Mouse (Mus musculus) left cerebral cortex, adult 6 months (tissue): ENCODE results near the gene Plxnb3. TPM values are rescaled to one million over a fixed set of nuclear protein-coding genes. Genes with fewer than 3 reads are reported as not detected.

Source experiments
- long read RNA-seq, 2 experiments: library from polyadenylated mRNA; unstranded; transcript quantifications; one replicate each; pipeline ENCODE4 v2.0.0; 2019 to 2020
- polyA plus RNA-seq: library from polyadenylated mRNA; unstranded; fragments of <200 nt; fragmentation: Nextera tagmentation; gene quantifications from 2 replicates; pipeline ENCODE4 v1.2.3, GENCODE M21; 2021

The Plxnb3 gene
- 2.9 and 3.2 TPM in 2 replicates for polyA plus RNA-seq
- long read RNA-seq, experiment 1, partial matches to known transcripts, result 9 of 12 reads
- long read RNA-seq, experiment 1, other reads (novel, unspliced or antisense), result 3 of 12 reads
- long read RNA-seq, experiment 2, partial matches to known transcripts, result 3 of 3 reads
- long read RNA-seq, experiment 2, other reads (novel, unspliced or antisense), result 0 of 3 reads

DNA sequence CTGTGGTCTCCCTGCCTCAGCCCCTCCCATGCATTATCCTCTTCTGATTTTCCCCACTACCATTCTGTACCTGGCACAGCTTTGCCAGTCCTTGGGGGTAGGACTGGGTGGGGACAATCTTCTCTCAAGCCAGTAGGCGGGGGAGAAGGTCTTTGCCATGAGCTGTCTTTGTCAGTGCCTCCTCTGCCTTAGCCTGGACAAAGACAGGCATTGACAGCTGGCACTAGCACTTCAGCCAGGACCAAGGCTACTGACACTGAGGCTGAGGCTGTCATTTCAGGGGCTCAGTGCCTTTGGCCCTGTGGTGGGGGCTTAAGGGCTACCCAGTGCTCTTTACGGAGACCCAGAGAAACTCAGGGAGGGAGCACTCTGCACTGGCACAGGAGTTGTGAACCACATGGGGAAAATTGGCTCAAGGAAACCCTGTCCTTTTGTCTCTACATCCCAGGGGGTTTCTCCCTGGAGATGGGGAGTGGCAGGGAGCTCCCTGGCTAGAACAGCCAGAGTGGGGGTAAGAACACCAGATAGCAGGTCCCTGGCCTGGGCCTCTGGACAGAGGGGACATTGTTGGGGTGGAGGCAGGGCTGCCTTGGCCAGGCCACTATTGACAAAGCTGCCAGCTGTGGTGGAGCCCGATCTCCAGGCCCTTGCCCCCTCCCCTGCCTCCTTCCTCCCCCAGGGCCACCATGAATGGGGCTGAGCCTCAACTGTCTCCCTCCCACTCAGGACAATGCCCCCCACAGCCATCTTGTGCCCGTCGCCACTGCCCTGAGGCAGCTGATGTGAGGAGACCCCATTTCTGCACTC, at the start of gene Plxnb3:
Plxnb3 (plus strand) TSS at position 757 of the 807 bp plus-strand sequence.

GRCm38 (mm10) chrX:73716109-73716661, 40.7 kb upstream of the Plxnb3 start, which contains the start of the genes Bcap31 and Abcd1:
TSS of gene Bcap31 (minus strand) at chrX:73716175.
TSS of gene Abcd1 (plus strand) at chrX:73716597.

DNA sequence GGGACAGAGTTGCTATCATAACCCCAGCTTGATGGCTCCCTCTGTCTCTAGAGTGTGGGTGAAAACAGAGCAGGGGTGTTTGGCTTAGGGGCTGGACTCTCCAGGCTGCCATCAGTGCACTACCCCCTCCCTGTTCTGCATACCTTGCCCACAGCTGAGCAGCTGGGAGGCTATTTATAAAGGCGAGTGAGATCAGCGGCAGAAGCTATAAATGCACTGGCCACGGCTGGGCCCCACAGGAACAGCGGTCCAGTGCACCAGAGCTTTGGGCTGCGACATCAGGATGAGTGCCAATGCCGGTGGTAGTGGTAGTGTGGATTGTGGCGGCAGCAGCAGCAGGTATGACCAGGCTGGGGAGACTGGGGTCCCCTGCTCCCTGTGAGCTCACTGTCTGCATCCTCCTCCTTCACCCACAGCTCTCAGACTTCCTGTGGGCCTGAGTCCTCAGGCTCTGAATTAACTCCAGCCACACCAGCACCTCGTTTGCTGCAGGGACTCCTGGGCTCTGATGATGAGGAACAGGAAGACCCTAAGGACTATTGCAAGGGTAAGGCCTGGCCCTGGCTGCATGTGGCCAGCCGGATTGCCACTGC, 17.4 kb downstream of the Plxnb3 start, which contains the start of gene Srpk3:
Srpk3 (plus strand) TSS at position 238 of the 593 bp plus-strand sequence.

GRCm38 (mm10) chrX:73786364-73787224, 29.7 kb downstream of the Plxnb3 start, which contains the start of the genes Idh3g and Ssr4:
TSS of gene Idh3g (minus strand) at chrX:73786897.
TSS of gene Ssr4 (plus strand) at chrX:73787028.

Other genes with a start within 250 kb of the Plxnb3 start
- 0.13 and 0.20 TPM in 2 replicates for gene Dusp9, start 117.7 kb upstream of the Plxnb3 start, polyA plus RNA-seq
- gene Pnck, start 97.0 kb upstream of the Plxnb3 start, polyA plus RNA-seq, result 59.8 and 87.0 TPM in 2 replicates
- 7.8 and 9.4 TPM in 2 replicates for gene Slc6a8, start 83.9 kb upstream of the Plxnb3 start, polyA plus RNA-seq
- gene Bcap31, start 40.9 kb upstream of the Plxnb3 start, polyA plus RNA-seq, result 145 and 151 TPM in 2 replicates
- 1.4 and 2.9 TPM in 2 replicates for gene Abcd1, start 40.5 kb upstream of the Plxnb3 start, polyA plus RNA-seq
- 0.90 and 2.1 TPM in 2 replicates for gene Srpk3, start 17.3 kb downstream of the Plxnb3 start, polyA plus RNA-seq
- gene Idh3g, start 29.8 kb downstream of the Plxnb3 start, polyA plus RNA-seq, result 205 and 248 TPM in 2 replicates
- gene Ssr4, start 29.9 kb downstream of the Plxnb3 start, polyA plus RNA-seq, result 195 and 196 TPM in 2 replicates
- gene Pdzd4, start 67.9 kb downstream of the Plxnb3 start, polyA plus RNA-seq, result 1.2 and 1.4 TPM in 2 replicates
- gene Avpr2, start 135.0 kb downstream of the Plxnb3 start, polyA plus RNA-seq, result not detected in 2 replicates
- gene L1cam, start 139.0 kb downstream of the Plxnb3 start, polyA plus RNA-seq, result 25.5 and 26.9 TPM in 2 replicates
- gene Arhgap4, start 164.8 kb downstream of the Plxnb3 start, polyA plus RNA-seq, result 0.65 and 0.74 TPM in 2 replicates
- 85.9 and 89.8 TPM in 2 replicates for gene Naa10, start 164.9 kb downstream of the Plxnb3 start, polyA plus RNA-seq
- 7.5 and 9.0 TPM in 2 replicates for gene Renbp, start 173.8 kb downstream of the Plxnb3 start, polyA plus RNA-seq
- gene Hcfc1, start 209.3 kb downstream of the Plxnb3 start, polyA plus RNA-seq, result 14.6 and 15.4 TPM in 2 replicates